Mouse (Mus musculus) liver, embryonic 16.5 days (tissue): Measurements from ENCODE around the gene Lrrc8d. TPM values are rescaled to one million over a fixed set of nuclear protein-coding genes. Genes with fewer than 3 reads are reported as not detected.

ENCODE experiments used
- ATAC-seq: fragments of 200-750 bp; cut with Nextera tagmentation; 2 replicates; pipeline ENCODE4 v1.8.0; 2017; ENCODE audit warnings: low read depth, mild to moderate bottlenecking, moderate number of reproducible peaks, moderate library complexity
- H3K27ac ChIP-seq: fragments of 300-500 bp; sonication (generic); 2 replicates; pipeline ENCODE4 v1.5.1; 2014; ENCODE audit warnings: mild to moderate bottlenecking, low read length
- H3K27me3 ChIP-seq: fragments of 300-500 bp; sonication (generic); 2 replicates; pipeline ENCODE4 v1.6.1; 2014; ENCODE audit warnings: low read depth, low read length, mixed read lengths; ENCODE audit not compliant: control insufficient read depth, insufficient read depth
- H3K36me3 ChIP-seq: fragments of 300-500 bp; sonication (generic); 2 replicates; pipeline ENCODE4 v1.6.1; 2014; ENCODE audit warnings: mild to moderate bottlenecking; ENCODE audit not compliant: control insufficient read depth, insufficient read depth
- H3K4me1 ChIP-seq: fragments of 300-500 bp; sonication (generic); 2 replicates; pipeline ENCODE4 v1.6.1; 2014; ENCODE audit warnings: low read depth, low read length, mixed read lengths; ENCODE audit not compliant: control insufficient read depth
- H3K4me2 ChIP-seq: fragments of 300-500 bp; sonication (generic); 2 replicates; pipeline ENCODE4 v1.6.1; 2014; ENCODE audit warnings: low read depth, low read length, mixed read lengths
- H3K4me3 ChIP-seq: fragments of 300-500 bp; sonication (generic); 2 replicates; pipeline ENCODE4 v1.5.1; 2014; ENCODE audit warnings: low read depth, mild to moderate bottlenecking, low read length
- H3K9ac ChIP-seq: fragments of 300-500 bp; sonication (generic); 2 replicates; pipeline ENCODE4 v1.6.1; 2014; ENCODE audit warnings: low read depth, low read length
- H3K9me3 ChIP-seq: fragments of 300-500 bp; sonication (generic); replicated peaks from 2 replicates; pipeline ENCODE4 v1.6.1; 2016; ENCODE audit warnings: low read length; ENCODE audit not compliant: control insufficient read depth
- WGBS: fragments of 180-500 bp; shearing (Covaris S2); extraction: QIAGEN DNeasy Blood & Tissue Kit; methylation state at CpG from one replicate; pipeline ENCODE4 v1.1.7; 2014; ENCODE audit not compliant: insufficient replicate concordance; 5-methylcytosine and 5-hydroxymethylcytosine counted together
- polyA plus RNA-seq: library from polyadenylated mRNA; unstranded; fragments of >200 nt; fragmentation: Nextera tagmentation; extraction: Ambion mirVana; gene quantifications from 2 replicates; pipeline ENCODE4 v1.2.1, GENCODE M21; 2015

Gene Lrrc8d
- polyA plus RNA-seq, 1 experiment from 2014 or later = 8.0 TPM

DNA sequence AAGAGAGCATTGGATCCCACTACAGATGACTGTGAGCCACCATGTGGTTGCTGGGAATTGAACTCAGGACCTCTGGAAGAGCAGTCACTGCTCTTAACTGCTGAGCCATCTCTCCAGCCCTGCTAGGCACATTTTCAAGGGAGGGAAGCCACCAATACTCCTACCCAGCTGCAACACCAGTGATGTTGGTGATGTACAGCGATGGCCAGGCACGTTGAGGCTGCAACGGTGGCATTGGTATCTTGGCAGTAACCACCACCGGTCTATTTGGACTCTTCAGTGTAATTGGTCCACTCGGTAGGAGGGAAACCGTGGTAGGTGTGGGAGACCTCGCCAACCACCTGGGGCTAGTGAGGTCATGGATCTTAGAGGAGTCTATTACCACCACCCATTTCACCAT, 170.0 kb downstream of the Lrrc8d start:
- no peaks in the 10 kb centered on the region for H3K36me3 ChIP-seq
- H3K9me3 ChIP-seq = no peaks in the 10 kb centered on the region
- H3K27me3 ChIP-seq = no peaks in the 10 kb centered on the region
- H3K4me1 ChIP-seq = peaks cover 6% of the 10 kb centered on the region
- no peak overlapping the region for H3K4me3 ChIP-seq
- H3K27ac ChIP-seq = no peak overlapping the region
- WGBS = 71% methylated on average over 7 of the region's 7 CpGs
- ATAC-seq = no peak
- H3K9ac ChIP-seq = no peak overlapping the region
- no peak overlapping the region for H3K4me2 ChIP-seq

- 57% methylated on average over 3 of the region's 3 CpGs for WGBS
- ATAC-seq = no peak
Measured at GRCm38 (mm10) chr5:105871140-105871539, 171.4 kb downstream of the Lrrc8d start.

GRCm38 (mm10) chr5:105872176-105872575, 172.4 kb downstream of the Lrrc8d start:
- H3K9ac ChIP-seq = no peak overlapping the region
- 54% methylated on average over 8 of the region's 8 CpGs for WGBS
- H3K27me3 ChIP-seq = peaks cover 4% of the 10 kb centered on the region; the same call in 1 of the 2 replicates
- no peak overlapping the region for H3K4me3 ChIP-seq
- H3K4me1 ChIP-seq = peaks cover 17% of the 10 kb centered on the region
- no peaks in the 10 kb centered on the region for H3K36me3 ChIP-seq
- H3K4me2 ChIP-seq = no peak overlapping the region
- no peak overlapping the region for H3K27ac ChIP-seq
- H3K9me3 ChIP-seq = no peaks in the 10 kb centered on the region
- no peak for ATAC-seq

More at GRCm38 (mm10) chr5:105871140-105871539, 171.4 kb downstream of the Lrrc8d start:
- Histone ChIP-seq H3K27me3 (peaks cover 4% of the 10 kb centered on the region; the same call in 1 of the 2 replicates), H3K9ac (no peak overlapping the region), H3K4me3 (no peak overlapping the region), H3K4me2 (no peak overlapping the region), H3K4me1 (peaks cover 17% of the 10 kb centered on the region), H3K36me3 (no peaks in the 10 kb centered on the region), H3K9me3 (no peaks in the 10 kb centered on the region), H3K27ac (no peak overlapping the region)

DNA sequence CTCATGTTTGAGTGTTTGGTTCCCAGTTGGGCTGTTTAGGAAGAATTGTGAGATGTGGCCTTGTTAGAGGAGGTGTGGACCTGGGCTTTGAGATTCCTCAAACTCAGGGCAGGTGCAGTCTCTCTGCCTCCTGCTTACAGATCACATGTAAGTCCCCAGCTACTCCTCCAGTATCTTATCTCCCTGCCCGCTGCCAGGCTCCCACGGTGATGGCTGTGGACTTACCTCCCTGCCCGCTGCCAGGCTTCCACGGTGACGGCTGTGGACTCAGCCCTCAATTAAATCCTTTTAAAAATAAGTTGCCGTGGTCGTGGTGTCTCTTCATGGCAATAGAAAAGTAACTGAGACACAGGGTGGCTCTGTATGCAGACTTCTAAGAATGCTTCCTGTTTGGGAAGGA, 173.1 kb downstream of the Lrrc8d start:
- ATAC-seq = no peak
- Histone ChIP-seq H3K27ac (no peak overlapping the region), H3K4me2 (no peak overlapping the region), H3K9ac (no peak overlapping the region), H3K4me1 (peaks cover 17% of the 10 kb centered on the region), H3K4me3 (no peak overlapping the region), H3K36me3 (no peaks in the 10 kb centered on the region), H3K27me3 (peaks cover 4% of the 10 kb centered on the region; the same call in 1 of the 2 replicates), H3K9me3 (no peaks in the 10 kb centered on the region)
- 35% methylated on average over 7 of the region's 7 CpGs for WGBS

GRCm38 (mm10) chr5:105873774-105874173, 174.0 kb downstream of the Lrrc8d start:
- Histone ChIP-seq H3K4me1 (peaks cover 20% of the 10 kb centered on the region), H3K9me3 (no peaks in the 10 kb centered on the region), H3K36me3 (no peaks in the 10 kb centered on the region), H3K9ac (no peak overlapping the region), H3K4me2 (no peak overlapping the region), H3K4me3 (no peak overlapping the region), H3K27ac (no peak overlapping the region), H3K27me3 (peaks cover 4% of the 10 kb centered on the region; the same call in 1 of the 2 replicates)
- 48% methylated on average over 3 of the region's 3 CpGs for WGBS
- ATAC-seq = no peak

DNA sequence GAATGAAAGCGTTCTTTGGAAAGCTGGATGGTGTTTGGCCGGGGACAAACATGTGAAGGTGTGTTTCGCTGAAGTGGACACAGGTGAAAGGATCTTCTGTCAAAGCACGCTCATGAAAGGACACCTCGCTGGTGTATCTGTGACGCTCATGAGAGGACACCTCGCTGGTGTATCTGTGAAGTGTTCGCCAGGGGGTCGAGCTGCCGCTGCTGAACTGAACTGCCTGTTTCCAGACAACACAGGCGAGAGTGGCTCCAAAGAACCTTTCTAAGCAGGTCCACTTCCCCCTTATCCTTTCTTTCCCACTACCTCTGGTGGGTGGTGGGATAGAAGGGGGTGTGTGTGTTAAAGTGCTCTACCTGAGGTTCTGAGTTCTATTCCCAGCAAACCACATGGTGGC, 174.7 kb downstream of the Lrrc8d start:
- Histone ChIP-seq H3K36me3 (no peaks in the 10 kb centered on the region), H3K9me3 (no peaks in the 10 kb centered on the region), H3K4me3 (no peak overlapping the region), H3K4me2 (no peak overlapping the region), H3K27ac (no peak overlapping the region), H3K4me1 (peaks cover 20% of the 10 kb centered on the region), H3K27me3 (peaks cover 4% of the 10 kb centered on the region; the same call in 1 of the 2 replicates), H3K9ac (no peak overlapping the region)
- ATAC-seq = no peak
- 87% methylated on average over 11 of the region's 11 CpGs for WGBS

- peaks cover 20% of the 10 kb centered on the region for H3K4me1 ChIP-seq
- peak within 1 kb of the TSS; percentile 93 for H3K4me2 ChIP-seq
- peaks cover 4% of the 10 kb centered on the region; the same call in 1 of the 2 replicates for H3K27me3 ChIP-seq
- no peaks in the 10 kb centered on the region for H3K9me3 ChIP-seq
- H3K4me3 ChIP-seq = peak within 1 kb of the TSS; percentile 79
- peak within 1 kb of the TSS; percentile 82 for H3K9ac ChIP-seq
- peak; percentile 95 for ATAC-seq
- under 1% methylated on average over 67 of the region's 83 CpGs for WGBS
- no peaks in the 10 kb centered on the region for H3K36me3 ChIP-seq
- peak within 1 kb of the TSS; percentile 67 for H3K27ac ChIP-seq
Measured at GRCm38 (mm10) chr5:105876068-105876924, 176.5 kb downstream of the Lrrc8d start, which contains the start of gene Zfp326. Gene Zfp326 (plus strand): TSS chr5:105876565.

DNA sequence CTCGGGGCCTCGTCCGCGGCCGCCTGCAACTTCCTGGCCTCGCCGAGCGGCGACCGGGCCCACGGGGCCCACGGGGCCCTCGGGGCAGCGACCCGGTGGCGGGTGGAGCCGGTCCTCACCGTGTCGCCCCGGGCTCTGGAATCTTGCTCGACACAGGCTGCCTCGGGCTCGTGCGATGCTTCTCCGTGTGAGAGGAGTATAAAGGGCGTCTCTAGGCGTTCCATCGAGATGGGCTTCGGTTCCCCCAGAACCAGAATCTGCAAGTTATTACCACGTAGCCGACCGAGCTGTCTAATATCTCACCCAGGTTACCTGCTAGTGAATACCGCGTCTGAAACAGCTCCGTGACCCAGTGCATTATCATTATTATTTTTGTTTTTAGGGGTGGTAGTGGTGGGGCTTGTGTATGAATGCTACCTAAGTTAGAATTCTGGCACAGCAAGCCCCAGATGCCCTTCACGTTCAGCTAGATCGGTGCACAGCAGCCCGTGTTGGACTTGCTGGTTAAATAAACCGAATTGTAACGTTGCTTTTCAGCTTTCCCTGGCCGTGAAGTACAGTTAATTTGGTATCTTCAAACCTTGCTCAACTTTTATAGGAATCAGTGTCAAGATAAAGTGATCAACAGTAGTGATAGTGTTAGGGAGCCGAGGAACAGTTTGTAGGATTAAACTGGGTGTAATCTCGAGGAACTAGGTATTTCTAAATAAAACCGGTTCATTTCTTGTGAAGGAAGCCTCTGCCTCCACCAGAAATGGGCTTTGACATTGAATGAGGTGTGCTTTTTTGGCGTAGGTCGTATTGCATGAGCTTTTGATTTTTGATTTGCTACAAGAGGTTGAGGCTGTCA, 177.4 kb downstream of the Lrrc8d start:
- peak; percentile 46 for ATAC-seq
- Histone ChIP-seq H3K9ac (peak overlapping the region; percentile 82), H3K27me3 (peaks cover 4% of the 10 kb centered on the region; the same call in 1 of the 2 replicates), H3K4me3 (peak overlapping the region; percentile 79), H3K4me1 (peaks cover 20% of the 10 kb centered on the region), H3K4me2 (peak overlapping the region; percentile 93), H3K27ac (peak overlapping the region; percentile 67), H3K36me3 (no peaks in the 10 kb centered on the region), H3K9me3 (no peaks in the 10 kb centered on the region)
- WGBS = under 1% methylated on average over 46 of the region's 46 CpGs
